Mouse (Mus musculus): ENCODE data around the gene Abhd12b. TPM values are rescaled to one million over a fixed set of nuclear protein-coding genes. Genes with fewer than 3 reads are reported as not detected.
"Not testable (repeated sequence)": the region's sequence is repeated elsewhere in the genome, so short reads cannot be mapped to it uniquely, and the experiment has no call there.

The Abhd12b gene
- total and polyA plus RNA-seq, 2 experiments from 2014 or later: not detected

DNA sequence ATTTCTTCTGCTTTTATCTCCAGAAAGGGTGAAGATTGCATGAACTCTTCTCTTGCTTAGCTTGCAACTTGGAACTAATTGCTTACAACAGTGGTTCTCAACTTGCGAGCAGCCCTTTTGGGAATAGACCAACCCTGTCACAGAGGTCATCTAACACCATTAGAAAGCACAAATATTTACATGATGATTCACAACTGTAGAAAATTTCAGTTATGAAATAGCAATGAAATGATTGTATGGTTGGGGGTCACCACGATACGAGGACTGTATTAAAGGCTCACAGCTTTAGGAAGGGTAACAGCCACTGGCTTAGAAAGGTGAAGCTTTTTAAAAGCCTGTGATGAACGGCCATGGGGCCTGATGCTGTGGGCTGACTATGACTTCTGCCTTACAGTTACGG, 7.1 kb downstream of the Abhd12b start:
- H3K9ac ChIP-seq (replicated peaks; ENCODE audit: low read length): no peak overlapping the region

DNA sequence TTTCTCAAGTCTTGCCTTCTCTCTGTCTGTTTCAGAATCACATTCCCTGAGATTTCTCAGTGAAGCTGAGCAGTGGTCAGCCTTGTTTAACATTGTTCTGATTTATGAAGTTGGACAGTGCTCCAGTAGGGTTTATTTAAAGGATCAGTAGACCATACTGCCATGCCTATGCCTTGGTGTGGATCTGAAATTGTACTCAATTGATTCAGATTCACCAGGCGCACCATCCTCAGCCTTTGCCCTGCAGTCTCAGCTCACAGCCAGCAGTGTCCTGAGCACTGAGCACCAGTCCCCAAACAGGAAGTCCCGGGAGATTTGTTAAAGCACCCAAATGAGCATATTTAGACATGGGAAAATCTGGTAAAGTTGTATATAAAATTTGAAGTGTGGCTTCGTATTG, 10.8 kb downstream of the Abhd12b start:
- Histone ChIP-seq H3K27ac (no peak overlapping the region), H3K36me3 (ENCODE audit: insufficient read depth, low read length) (no peaks in the 10 kb centered on the region), H3K9ac (replicated peaks; ENCODE audit: low read length) (no peak overlapping the region), H3K27me3 (ENCODE audit: insufficient read depth, low read length) (no peaks in the 10 kb centered on the region), H3K9me3 (ENCODE audit: low read length) (no peaks in the 10 kb centered on the region), H3K4me2 (ENCODE audit: low read depth, low read length) (no peak overlapping the region), H3K4me1 (ENCODE audit: insufficient read depth, low read length) (no peaks in the 10 kb centered on the region), H3K4me3 (ENCODE audit: low read length) (no peak overlapping the region)
- ATAC-seq (no peak), DNase-seq (ENCODE audit: low spot score) (no peak)
- 84% methylated on average over 3 of the region's 3 CpGs for WGBS
- TF ChIP-seq CTCF (IDR thresholded peaks at IDR 0.05; ENCODE audit: low read depth): no peak

More for the DNA sequence above, 7.1 kb downstream of the Abhd12b start:
- H3K9me3 ChIP-seq (ENCODE audit: low read length): no peaks in the 10 kb centered on the region
- 82% methylated on average over 5 of the region's 5 CpGs for WGBS
- no peak for DNase-seq (ENCODE audit: low spot score)
- H3K36me3 ChIP-seq (ENCODE audit: insufficient read depth, low read length): no peaks in the 10 kb centered on the region
- H3K27ac ChIP-seq: no peak overlapping the region
- H3K4me2 ChIP-seq (ENCODE audit: low read depth, low read length): no peak overlapping the region
- no peak overlapping the region for H3K4me3 ChIP-seq (ENCODE audit: low read length)
- TF ChIP-seq CTCF (IDR thresholded peaks at IDR 0.05; ENCODE audit: low read depth): no peak
- H3K27me3 ChIP-seq (ENCODE audit: insufficient read depth, low read length): no peaks in the 10 kb centered on the region
- no peaks in the 10 kb centered on the region for H3K4me1 ChIP-seq (ENCODE audit: insufficient read depth, low read length)
- no peak for ATAC-seq

DNA sequence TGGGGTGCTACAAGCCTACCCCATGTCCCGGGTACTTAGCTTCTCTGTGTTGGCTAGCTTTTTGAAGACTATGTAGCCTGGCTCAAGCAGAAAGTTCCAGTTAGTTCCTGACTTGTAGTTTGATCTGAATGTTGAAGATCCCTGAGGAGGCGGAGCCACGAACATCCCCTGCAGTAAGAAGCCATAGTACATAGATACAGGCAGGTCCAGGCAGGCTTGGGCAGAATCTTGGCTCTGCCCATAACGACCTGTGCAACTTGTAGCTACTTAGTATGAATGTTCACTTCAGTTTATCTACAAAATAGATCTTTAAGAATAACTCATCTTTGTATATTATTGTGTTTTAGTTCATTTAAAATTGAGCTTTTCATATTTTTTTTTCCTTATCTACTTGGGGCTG, 14.0 kb downstream of the Abhd12b start:
- Histone ChIP-seq H3K4me3 (ENCODE audit: low read length) (no peak overlapping the region), H3K36me3 (ENCODE audit: insufficient read depth, low read length) (no peaks in the 10 kb centered on the region), H3K4me1 (ENCODE audit: insufficient read depth, low read length) (no peaks in the 10 kb centered on the region), H3K27ac (no peak overlapping the region), H3K9ac (replicated peaks; ENCODE audit: low read length) (no peak overlapping the region), H3K9me3 (ENCODE audit: low read length) (no peaks in the 10 kb centered on the region), H3K27me3 (ENCODE audit: insufficient read depth, low read length) (no peaks in the 10 kb centered on the region), H3K4me2 (ENCODE audit: low read depth, low read length) (no peak overlapping the region)
- TF ChIP-seq CTCF (IDR thresholded peaks at IDR 0.05; ENCODE audit: low read depth): no peak
- WGBS: 86% methylated on average over 4 of the region's 4 CpGs
- no peak for DNase-seq (ENCODE audit: low spot score)
- ATAC-seq: no peak

DNA sequence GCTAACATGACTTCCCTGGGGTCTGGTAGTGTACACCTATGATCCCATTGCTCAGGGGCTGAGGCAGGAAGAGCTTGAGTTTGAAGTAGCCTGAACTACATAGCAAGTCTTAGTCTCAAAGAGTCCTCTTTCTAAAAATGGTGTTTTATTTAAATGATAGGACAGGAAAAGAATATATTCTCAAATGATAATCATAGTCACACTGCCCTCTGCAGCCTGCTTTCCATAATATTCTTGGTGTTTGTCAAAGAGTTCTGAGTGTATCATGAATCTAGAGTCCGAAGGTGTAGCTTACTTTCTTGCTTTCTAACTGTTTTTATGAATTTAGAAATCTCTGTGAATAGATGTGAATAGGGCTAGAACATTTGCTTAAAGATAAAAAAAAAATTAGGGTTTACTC, 16.0 kb downstream of the Abhd12b start:
- Histone ChIP-seq H3K4me2 (ENCODE audit: low read depth, low read length) (no peak overlapping the region), H3K9ac (replicated peaks; ENCODE audit: low read length) (no peak overlapping the region), H3K36me3 (ENCODE audit: insufficient read depth, low read length) (no peaks in the 10 kb centered on the region), H3K27ac (no peak overlapping the region), H3K4me1 (ENCODE audit: insufficient read depth, low read length) (no peaks in the 10 kb centered on the region), H3K4me3 (ENCODE audit: low read length) (no peak overlapping the region), H3K27me3 (ENCODE audit: insufficient read depth, low read length) (no peaks in the 10 kb centered on the region), H3K9me3 (ENCODE audit: low read length) (no peaks in the 10 kb centered on the region)
- DNase-seq (ENCODE audit: low spot score): peak; percentile 20
- peak; percentile 19 for TF ChIP-seq CTCF (IDR thresholded peaks at IDR 0.05; ENCODE audit: low read depth)
- 80% methylated on average over 1 of the region's 1 CpGs for WGBS
- no peak for ATAC-seq

DNA sequence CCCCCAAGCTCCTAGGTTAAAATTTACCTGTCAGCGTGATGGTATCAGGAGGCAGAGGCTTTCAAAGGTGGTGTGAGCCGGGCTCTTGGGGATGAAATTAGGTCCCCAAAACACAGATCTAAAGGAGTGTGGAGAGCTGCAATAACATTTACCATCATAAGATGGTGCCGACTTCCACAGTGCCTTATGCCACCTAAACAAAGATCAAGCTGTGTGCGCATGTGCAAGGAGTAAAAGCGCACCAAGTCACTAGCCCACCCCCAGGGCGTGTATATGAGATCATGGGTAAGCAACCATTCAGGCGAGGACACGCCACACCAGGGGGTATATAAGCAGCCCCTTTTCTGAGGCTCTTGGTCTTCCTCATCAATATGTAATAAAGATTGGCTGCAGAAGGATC, 29.6 kb downstream of the Abhd12b start:
- not testable (repeated sequence) for H3K27me3 ChIP-seq (ENCODE audit: insufficient read depth, low read length); H3K36me3 ChIP-seq (ENCODE audit: insufficient read depth, low read length); H3K9ac ChIP-seq (replicated peaks; ENCODE audit: low read length); H3K4me2 ChIP-seq (ENCODE audit: low read depth, low read length); H3K4me1 ChIP-seq (ENCODE audit: insufficient read depth, low read length); H3K9me3 ChIP-seq (ENCODE audit: low read length); H3K4me3 ChIP-seq (ENCODE audit: low read length)
- peak; percentile 40; the same call in 1 of the 2 replicates for ATAC-seq
- peak; percentile 12 for DNase-seq (ENCODE audit: low spot score)
- WGBS: 85% methylated on average over 8 of the region's 8 CpGs
- H3K27ac ChIP-seq: peak overlapping the region; percentile 20; the same call in 1 of the 2 replicates

DNA sequence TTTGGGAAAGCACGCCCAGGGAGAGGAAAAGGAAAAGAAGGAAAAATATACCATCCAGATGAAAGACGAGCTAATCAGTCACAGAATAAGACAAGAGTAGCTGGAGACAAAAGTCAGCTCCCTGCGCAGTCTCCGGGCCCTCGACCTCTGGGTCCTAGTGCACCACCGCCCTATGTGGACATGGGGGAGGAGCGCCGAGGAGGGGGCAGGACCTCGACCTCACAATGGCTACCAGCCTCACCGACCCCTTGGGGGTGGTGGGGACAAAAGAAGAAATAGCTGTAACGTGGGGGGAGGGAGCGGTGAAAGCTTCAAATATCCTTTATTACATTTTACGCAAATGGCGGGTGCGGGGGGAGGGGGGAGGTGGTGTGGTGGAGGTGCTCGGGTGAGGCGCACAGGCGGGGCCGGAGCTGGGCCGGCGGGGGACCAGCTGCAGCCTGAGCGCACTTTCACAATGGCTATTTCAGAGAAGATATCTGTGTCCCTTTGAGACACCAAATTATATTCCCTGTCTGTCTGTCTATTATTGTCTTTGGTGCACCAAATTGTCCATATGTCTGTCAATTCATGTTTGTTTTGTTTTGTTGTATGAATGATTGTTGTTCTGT, 30.3 kb downstream of the Abhd12b start:
- ATAC-seq (peak; percentile 62; the same call in 1 of the 2 replicates), DNase-seq (ENCODE audit: low spot score) (peak; percentile 38)
- Histone ChIP-seq H3K9ac (replicated peaks; ENCODE audit: low read length) (no peak overlapping the region), H3K4me2 (ENCODE audit: low read depth, low read length) (peak overlapping the region; percentile 16; the same call in 1 of the 2 replicates), H3K4me1 (ENCODE audit: insufficient read depth, low read length) (no peaks in the 10 kb centered on the region), H3K4me3 (ENCODE audit: low read length) (peak overlapping the region; percentile 26), H3K27me3 (ENCODE audit: insufficient read depth, low read length) (no peaks in the 10 kb centered on the region), H3K36me3 (ENCODE audit: insufficient read depth, low read length) (no peaks in the 10 kb centered on the region), H3K27ac (peak overlapping the region; percentile 20; the same call in 1 of the 2 replicates), H3K9me3 (ENCODE audit: low read length) (no peaks in the 10 kb centered on the region)
- 75% methylated on average over 22 of the region's 22 CpGs for WGBS
- no peak for TF ChIP-seq CTCF (IDR thresholded peaks at IDR 0.05; ENCODE audit: low read depth)

DNA sequence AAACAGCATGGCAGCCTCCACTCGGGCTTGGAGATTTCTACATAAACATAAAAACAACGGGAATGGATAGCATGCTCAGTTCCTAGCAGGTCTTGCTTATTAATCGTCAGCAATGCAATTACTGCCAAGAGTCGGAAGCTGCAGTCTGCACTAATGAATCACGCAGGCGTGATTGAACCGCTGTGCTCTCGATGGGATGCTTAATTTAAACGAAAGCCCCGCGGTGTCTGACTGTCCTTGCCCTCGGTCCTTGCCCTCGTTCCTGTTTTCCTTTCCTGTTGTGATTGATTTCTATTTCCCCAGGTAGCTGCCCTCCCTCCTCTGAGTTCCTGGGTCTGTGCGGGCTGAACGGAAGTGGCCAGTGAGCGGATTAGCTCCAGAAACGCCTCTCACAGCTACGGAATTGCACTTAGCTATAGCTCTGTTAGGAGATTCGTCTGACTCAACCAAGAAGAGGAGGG, 38.4 kb downstream of the Abhd12b start:
- H3K4me3 ChIP-seq (ENCODE audit: low read length): peak overlapping the region; percentile 19
- H3K27me3 ChIP-seq (ENCODE audit: insufficient read depth, low read length): no peaks in the 10 kb centered on the region
- TF ChIP-seq CTCF (IDR thresholded peaks at IDR 0.05; ENCODE audit: low read depth): no peak
- no peaks in the 10 kb centered on the region for H3K9me3 ChIP-seq (ENCODE audit: low read length)
- H3K4me1 ChIP-seq (ENCODE audit: insufficient read depth, low read length): no peaks in the 10 kb centered on the region
- H3K4me2 ChIP-seq (ENCODE audit: low read depth, low read length): peak overlapping the region; percentile 47
- 0 out of 2 replicates have a peak overlapping the region, but pooled peaks have one; percentile 32 for H3K27ac ChIP-seq
- DNase-seq (ENCODE audit: low spot score) (peak; percentile 73), ATAC-seq (peak; percentile 69)
- H3K9ac ChIP-seq (replicated peaks; ENCODE audit: low read length): peak overlapping the region; percentile 6; the same call in 1 of the 2 replicates
- 13% methylated on average over 19 of the region's 19 CpGs for WGBS
- H3K36me3 ChIP-seq (ENCODE audit: insufficient read depth, low read length): no peaks in the 10 kb centered on the region
